Mouse (Mus musculus) midbrain, embryonic 14.5 days (tissue): ENCODE measurements around the gene Kcng3. TPM values are rescaled to one million over a fixed set of nuclear protein-coding genes. Genes with fewer than 3 reads are reported as not detected.
A peak's percentile ranks its signal among the peaks of the same experiment; 100 is the strongest.

Experiments used
- ATAC-seq: fragments of 200-750 bp; cut with Nextera tagmentation; 2 replicates; pipeline ENCODE4 v1.8.0; 2017; ENCODE audit warnings: moderate number of reproducible peaks, moderate library complexity; ENCODE audit not compliant: low FRiP score, low TSS enrichment
- DNase-seq: peaks from one replicate; pipeline ENCODE4 v3.0.0-alpha.2; 2015
- H3K27ac ChIP-seq: fragments of 300-500 bp; sonication (generic); replicated peaks from 2 replicates; pipeline ENCODE4 v1.5.1; 2014; ENCODE audit warnings: mild to moderate bottlenecking, low read depth, low read length, moderate library complexity
- H3K27me3 ChIP-seq: fragments of 300-500 bp; sonication (generic); 2 replicates; pipeline ENCODE4 v1.6.1; 2014; ENCODE audit warnings: low read length, control low read depth, mixed read lengths; ENCODE audit not compliant: control insufficient read depth, insufficient read depth
- H3K36me3 ChIP-seq: fragments of 300-500 bp; sonication (generic); 2 replicates; pipeline ENCODE4 v1.6.1; 2014; ENCODE audit warnings: low read length, control low read depth; ENCODE audit not compliant: control insufficient read depth, insufficient read depth
- H3K4me1 ChIP-seq: fragments of 300-500 bp; sonication (generic); 2 replicates; pipeline ENCODE4 v1.6.1; 2014; ENCODE audit warnings: mild to moderate bottlenecking, antibody characterized with exemption, low read length, control low read depth; ENCODE audit not compliant: control insufficient read depth, insufficient read depth
- H3K4me2 ChIP-seq: fragments of 300-500 bp; sonication (generic); 2 replicates; pipeline ENCODE4 v1.6.1; 2014; ENCODE audit warnings: mild to moderate bottlenecking, low read length, moderate library complexity
- H3K4me3 ChIP-seq: fragments of 300-500 bp; sonication (generic); replicated peaks from 2 replicates; pipeline ENCODE4 v1.5.1; 2014; ENCODE audit warnings: low read depth, low read length
- H3K9ac ChIP-seq: fragments of 300-500 bp; sonication (generic); replicated peaks from 2 replicates; pipeline ENCODE4 v1.6.1; 2014; ENCODE audit warnings: mild to moderate bottlenecking, low read length, moderate library complexity
- H3K9me3 ChIP-seq: fragments of 300-500 bp; sonication (generic); 2 replicates; pipeline ENCODE4 v1.6.1; 2016; ENCODE audit warnings: low read length, control low read depth, mixed read lengths; ENCODE audit not compliant: control insufficient read depth
- WGBS: fragments of 180-500 bp; shearing (Covaris S2); extraction: QIAGEN DNeasy Blood & Tissue Kit; methylation state at CpG from one replicate; pipeline ENCODE4 v1.1.7; 2014; 5-methylcytosine and 5-hydroxymethylcytosine counted together
- polyA plus RNA-seq: library from polyadenylated mRNA; unstranded; fragments of >200 nt; fragmentation: Nextera tagmentation; extraction: Ambion mirVana; gene quantifications from 2 replicates; pipeline ENCODE4 v1.2.1, GENCODE M21; 2014

The Kcng3 gene
- polyA plus RNA-seq = 0.15 TPM in 1 of 2 replicates, not detected in the other

GRCm38 (mm10) chr17:83631783-83632652, at the start of gene Kcng3:
Gene Kcng3 (minus strand): TSS chr17:83631895.
- under 1% methylated on average over 83 of the region's 86 CpGs for WGBS
- ATAC-seq (peak; percentile 39), DNase-seq (peak; percentile 74)
- no peaks in the 10 kb centered on the region for H3K36me3 ChIP-seq
- peaks cover 54% of the 10 kb centered on the region for H3K27me3 ChIP-seq
- H3K4me2 ChIP-seq = peak within 1 kb of the TSS; percentile 84
- H3K27ac ChIP-seq = 0 out of 2 replicates have a peak within 1 kb of the TSS, but pooled peaks have one; percentile 8
- no peaks in the 10 kb centered on the region for H3K9me3 ChIP-seq
- H3K4me3 ChIP-seq = peak within 1 kb of the TSS; percentile 53
- H3K4me1 ChIP-seq = no peaks in the 10 kb centered on the region; the same call in none of the 2 replicates
- H3K9ac ChIP-seq = peak within 1 kb of the TSS; percentile 48

- Histone ChIP-seq H3K27me3 (no peaks in the 10 kb centered on the region), H3K4me3 (no peak overlapping the region), H3K4me2 (no peak overlapping the region), H3K9me3 (no peaks in the 10 kb centered on the region), H3K36me3 (no peaks in the 10 kb centered on the region), H3K27ac (no peak overlapping the region), H3K4me1 (no peaks in the 10 kb centered on the region), H3K9ac (no peak overlapping the region)
- ATAC-seq (no peak), DNase-seq (no peak)
- whole genome bisulfite sequencing = 83% methylated on average over 1 of the region's 1 CpGs
Observed at GRCm38 (mm10) chr17:83677370-83677769, 45.7 kb upstream of the Kcng3 start.

GRCm38 (mm10) chr17:83672685-83673084, 41.0 kb upstream of the Kcng3 start:
- Histone ChIP-seq H3K4me1 (no peaks in the 10 kb centered on the region), H3K9me3 (no peaks in the 10 kb centered on the region), H3K4me3 (no peak overlapping the region), H3K36me3 (no peaks in the 10 kb centered on the region), H3K27ac (no peak overlapping the region), H3K4me2 (no peak overlapping the region), H3K9ac (no peak overlapping the region), H3K27me3 (no peaks in the 10 kb centered on the region)
- ATAC-seq (no peak), DNase-seq (no peak)
- WGBS = 86% methylated on average over 4 of the region's 4 CpGs

- Histone ChIP-seq H3K4me2 (no peak overlapping the region), H3K36me3 (no peaks in the 10 kb centered on the region), H3K27ac (no peak overlapping the region), H3K9ac (no peak overlapping the region), H3K4me3 (no peak overlapping the region), H3K9me3 (no peaks in the 10 kb centered on the region), H3K27me3 (no peaks in the 10 kb centered on the region), H3K4me1 (no peaks in the 10 kb centered on the region)
- ATAC-seq (no peak), DNase-seq (no peak)
- 83% methylated on average over 3 of the region's 3 CpGs for WGBS
Observed at GRCm38 (mm10) chr17:83667934-83668690, 36.4 kb upstream of the Kcng3 start.

GRCm38 (mm10) chr17:83666597-83667287, 35.0 kb upstream of the Kcng3 start:
- Histone ChIP-seq H3K27me3 (no peaks in the 10 kb centered on the region), H3K4me2 (no peak overlapping the region), H3K9me3 (no peaks in the 10 kb centered on the region), H3K36me3 (no peaks in the 10 kb centered on the region), H3K4me1 (no peaks in the 10 kb centered on the region), H3K4me3 (no peak overlapping the region), H3K27ac (no peak overlapping the region), H3K9ac (no peak overlapping the region)
- 85% methylated on average over 13 of the region's 13 CpGs for WGBS
- ATAC-seq (no peak), DNase-seq (no peak)

- 47% methylated on average over 8 of the region's 8 CpGs for WGBS
- H3K4me3 ChIP-seq = no peak overlapping the region
- ATAC-seq (no peak), DNase-seq (no peak)
- H3K27me3 ChIP-seq = no peaks in the 10 kb centered on the region
- H3K9ac ChIP-seq = no peak overlapping the region
- no peaks in the 10 kb centered on the region for H3K9me3 ChIP-seq
- no peaks in the 10 kb centered on the region for H3K36me3 ChIP-seq
- H3K4me1 ChIP-seq = no peaks in the 10 kb centered on the region
- no peak overlapping the region for H3K27ac ChIP-seq
- no peak overlapping the region for H3K4me2 ChIP-seq
Observed at GRCm38 (mm10) chr17:83664761-83665160, 33.1 kb upstream of the Kcng3 start.

GRCm38 (mm10) chr17:83658943-83659342, 27.2 kb upstream of the Kcng3 start:
- Histone ChIP-seq H3K36me3 (no peaks in the 10 kb centered on the region), H3K27me3 (no peaks in the 10 kb centered on the region), H3K27ac (no peak overlapping the region), H3K9me3 (no peaks in the 10 kb centered on the region), H3K4me2 (no peak overlapping the region), H3K4me3 (no peak overlapping the region), H3K4me1 (no peaks in the 10 kb centered on the region), H3K9ac (no peak overlapping the region)
- WGBS = 81% methylated on average over 1 of the region's 1 CpGs
- ATAC-seq (no peak), DNase-seq (no peak)

GRCm38 (mm10) chr17:83657375-83657774, 25.7 kb upstream of the Kcng3 start:
- Histone ChIP-seq H3K9me3 (no peaks in the 10 kb centered on the region), H3K27ac (no peak overlapping the region), H3K4me1 (no peaks in the 10 kb centered on the region), H3K27me3 (no peaks in the 10 kb centered on the region), H3K4me3 (no peak overlapping the region), H3K9ac (no peak overlapping the region), H3K4me2 (no peak overlapping the region), H3K36me3 (no peaks in the 10 kb centered on the region)
- WGBS = 75% methylated on average over 9 of the region's 9 CpGs
- no peak for ATAC-seq
- DNase-seq = no peak
